In the genomic region with DNA sequence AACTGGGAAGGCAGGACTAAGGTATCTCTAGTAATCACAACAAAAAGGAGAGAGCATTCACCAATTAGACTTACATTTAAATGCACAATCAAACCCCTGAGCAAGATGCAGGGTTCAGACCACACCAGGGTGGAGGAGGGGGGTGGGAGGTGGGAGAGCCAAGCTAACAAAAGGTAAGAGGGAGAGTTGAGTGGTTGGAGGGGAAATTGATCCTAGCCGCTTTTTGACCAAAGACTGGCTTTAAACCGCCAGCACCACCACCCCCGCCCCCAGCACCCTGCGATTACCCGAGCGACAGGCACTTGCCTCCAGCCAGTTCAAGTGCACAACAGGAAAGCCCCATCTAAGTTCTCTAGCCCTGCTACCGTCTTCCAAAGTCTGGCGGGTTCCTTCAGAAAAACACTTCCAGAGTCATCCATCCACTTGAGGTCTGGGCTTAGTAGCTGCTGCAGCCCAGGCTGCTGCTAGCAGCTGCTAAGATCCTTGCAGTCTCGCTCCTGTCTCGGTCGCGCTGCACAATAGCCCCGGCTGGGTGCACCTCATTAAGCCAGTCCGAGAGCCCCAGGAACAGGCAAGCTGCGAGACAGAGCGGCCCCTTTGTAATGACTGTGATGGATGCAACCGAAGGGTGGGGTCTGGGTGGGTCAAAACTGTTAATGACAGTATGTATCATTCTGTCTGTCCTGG, we compare ENCODE assay signal across 7 mouse cellular contexts. TPM values are rescaled to one million over a fixed set of nuclear protein-coding genes. Genes with fewer than 3 reads are reported as not detected.
A peak's percentile ranks its signal among the peaks of the same experiment; 100 is the strongest.
DNase-seq lines count a peak whose midpoint lies in the region; ATAC-seq and TF ChIP-seq lines count a peak whose summit lies in the region.

No protein-coding gene starts in this region.

- peak overlapping the region; percentile 43 for H3K4me2 ChIP-seq in embryonic facial prominence, embryonic 11.5 days (ENCODE audit: low read depth, low read length)
- peak overlapping the region; percentile 72 for H3K4me2 ChIP-seq in hindbrain, postnatal 0 days (ENCODE audit: low read depth, low read length)

- intact Hi-C loops in left cerebral cortex, postnatal 4 days (cut with DNase I), result no loop called here

- no peaks in the 10 kb centered on the region for H3K9me3 ChIP-seq in embryonic facial prominence, embryonic 11.5 days (replicated peaks; ENCODE audit: control insufficient read depth, low read length)
- H3K9me3 ChIP-seq in hindbrain, postnatal 0 days (ENCODE audit: low read length), result no peaks in the 10 kb centered on the region

- peak overlapping the region; percentile 18; the same call in 1 of the 2 replicates for H3K9ac ChIP-seq in embryonic facial prominence, embryonic 11.5 days (replicated peaks; ENCODE audit: low read length)
- peak overlapping the region; percentile 58 for H3K9ac ChIP-seq in hindbrain, postnatal 0 days (replicated peaks; ENCODE audit: low read length)

- 2% methylated on average over 17 of the region's 17 CpGs for WGBS in embryonic facial prominence, embryonic 11.5 days
- WGBS in hindbrain, postnatal 0 days, result 2% methylated on average over 17 of the region's 17 CpGs

- ATAC-seq in embryonic facial prominence, embryonic 11.5 days (replicated peaks; ENCODE audit: insufficient number of reproducible peaks, low FRiP score, low TSS enrichment, low read depth), result peak; percentile 87
- peak; percentile 87 for ATAC-seq in hindbrain, postnatal 0 days
- ATAC-seq in megakaryocyte-erythroid progenitor cell, adult 5-6 weeks (replicated peaks; ENCODE audit: low FRiP score, low TSS enrichment, poor library complexity, severe bottlenecking), result no peak

- peaks cover 6% of the 10 kb centered on the region for H3K27me3 ChIP-seq in embryonic facial prominence, embryonic 11.5 days (ENCODE audit: control insufficient read depth, insufficient read depth, low read length)
- H3K27me3 ChIP-seq in hindbrain, postnatal 0 days (ENCODE audit: insufficient read depth, low read length), result no peaks in the 10 kb centered on the region

- no peak overlapping the region for H3K27ac ChIP-seq in embryonic facial prominence, embryonic 11.5 days (replicated peaks; ENCODE audit: low read depth, low read length)
- H3K27ac ChIP-seq in hindbrain, postnatal 0 days, result no peak overlapping the region

- peak overlapping the region; percentile 21 for H3K4me3 ChIP-seq in embryonic facial prominence, embryonic 11.5 days (ENCODE audit: low read depth, low read length)
- peak overlapping the region; percentile 43 for H3K4me3 ChIP-seq in hindbrain, postnatal 0 days (ENCODE audit: low read length)

- DNase-seq in left cerebral cortex, postnatal 4 days, result peak; percentile 44
- no peak for DNase-seq in left cerebral cortex, adult 11 months (ENCODE audit: low spot score)
- peak; percentile 57 for DNase-seq in embryonic facial prominence, embryonic 11.5 days (ENCODE audit: low spot score)
- DNase-seq in hindbrain, postnatal 0 days (ENCODE audit: low spot score), result peak; percentile 67
- DNase-seq in retina, embryonic 14.5 days (ENCODE audit: low spot score), result peak; percentile 69
- no peak for DNase-seq in spleen, postnatal 10 days (ENCODE audit: low spot score in 2 of 2)

- TF ChIP-seq CTCF in hindbrain, postnatal 0 days (IDR thresholded peaks at IDR 0.05; ENCODE audit: low read depth), result no peak

- no peaks in the 10 kb centered on the region for H3K36me3 ChIP-seq in embryonic facial prominence, embryonic 11.5 days (replicated peaks; ENCODE audit: control insufficient read depth, insufficient read depth, low read depth, low read length)
- H3K36me3 ChIP-seq in hindbrain, postnatal 0 days (ENCODE audit: insufficient read depth, low read length), result no peaks in the 10 kb centered on the region

- no peaks in the 10 kb centered on the region for H3K4me1 ChIP-seq in embryonic facial prominence, embryonic 11.5 days (ENCODE audit: control insufficient read depth, insufficient read depth, low read length)
- H3K4me1 ChIP-seq in hindbrain, postnatal 0 days (ENCODE audit: insufficient read depth, low read length), result no peaks in the 10 kb centered on the region

RNA-seq across cellular contexts. Expression of a gene that starts 0.9 kb away (rescaled TPM):
- 100 to 1,000 TPM; 172 to 173 TPM for total RNA-seq in left cerebral cortex, postnatal 4 days (2021)
- polyA plus RNA-seq in embryonic facial prominence, embryonic 11.5 days (2014; fragmentation: Nextera tagmentation; extraction: Ambion mirVana), result 25.9 and 28.8 TPM in 2 replicates
- total RNA-seq in hindbrain, postnatal 0 days (2014; rRNA removed), result 72.0 and 93.5 TPM in 2 replicates
- polyA plus RNA-seq in hindbrain, postnatal 0 days (2015; fragmentation: Nextera tagmentation; extraction: Ambion mirVana), result 97.0 and 100 TPM in 2 replicates
- total RNA-seq in megakaryocyte-erythroid progenitor cell, adult 5-6 weeks (2014; fragmentation: Nextera tagmentation), result 0.20 TPM in 1 of 2 replicates, not detected in the other
- total RNA-seq in megakaryocyte-erythroid progenitor cell, adult 5-6 weeks (2017), result 4.0 TPM in 1 of 2 replicates, not detected in the other

Comparison
In these comparisons a context has a peak if more than half of its experiments do, and no peak if none do; other contexts are left out.
1. DNase-seq: peak in left cerebral cortex, postnatal 4 days (single experiment), embryonic facial prominence, embryonic 11.5 days (single experiment), hindbrain, postnatal 0 days (single experiment) and retina, embryonic 14.5 days (single experiment); none in left cerebral cortex, adult 11 months (single experiment) and spleen, postnatal 10 days (0 of 2).
2. RNA of a gene that starts 0.9 kb away (total RNA-seq): 172 to 173 TPM in left cerebral cortex, postnatal 4 days and 72.0 to 93.5 TPM in hindbrain, postnatal 0 days; 0.20 to 4.0 TPM in megakaryocyte-erythroid progenitor cell, adult 5-6 weeks; every median in the first group is over 10 times any median in the second.